Mouse (Mus musculus) kidney, postnatal 0 days (tissue): ENCODE results near the gene Gm36210. TPM values are rescaled to one million over a fixed set of nuclear protein-coding genes. Genes with fewer than 3 reads are reported as not detected.

Experiments
- ATAC-seq: fragments of 200-750 bp; cut with Nextera tagmentation; replicated peaks from 2 replicates; pipeline ENCODE4 v1.8.0; 2017; ENCODE audit warnings: low read depth, moderate number of reproducible peaks, moderate TSS enrichment, moderate library complexity; ENCODE audit not compliant: low FRiP score
- DNase-seq: peaks from one replicate; pipeline ENCODE4 v3.0.0-alpha.2; 2016; ENCODE audit warnings: low spot score
- H3K27ac ChIP-seq: fragments of 300-500 bp; sonication (generic); 2 replicates; pipeline ENCODE4 v1.5.1; 2014; ENCODE audit warnings: mild to moderate bottlenecking
- H3K27me3 ChIP-seq: fragments of 300-500 bp; sonication (generic); 2 replicates; pipeline ENCODE4 v1.6.1; 2014; ENCODE audit warnings: low read length, mixed read lengths; ENCODE audit not compliant: insufficient read depth
- H3K36me3 ChIP-seq: fragments of 300-500 bp; sonication (generic); 2 replicates; pipeline ENCODE4 v1.6.1; 2014; ENCODE audit warnings: low read length, mixed read lengths; ENCODE audit not compliant: insufficient read depth
- H3K4me1 ChIP-seq: fragments of 300-500 bp; sonication (generic); replicated peaks from 2 replicates; pipeline ENCODE4 v1.6.1; 2014; ENCODE audit warnings: antibody characterized with exemption, low read length, mixed read lengths; ENCODE audit not compliant: insufficient read depth
- H3K4me2 ChIP-seq: fragments of 300-500 bp; sonication (generic); 2 replicates; pipeline ENCODE4 v1.6.1; 2014; ENCODE audit warnings: mild to moderate bottlenecking, low read length, moderate library complexity, mixed read lengths
- H3K4me3 ChIP-seq: fragments of 300-500 bp; sonication (generic); replicated peaks from 2 replicates; pipeline ENCODE4 v1.5.1; 2014; ENCODE audit warnings: low read depth, low read length
- H3K9ac ChIP-seq: fragments of 300-500 bp; sonication (generic); 2 replicates; pipeline ENCODE4 v1.6.1; 2014; ENCODE audit warnings: low read depth, low read length
- H3K9me3 ChIP-seq: fragments of 300-500 bp; sonication (generic); replicated peaks from 2 replicates; pipeline ENCODE4 v1.6.1; 2016; ENCODE audit warnings: low read length, inconsistent platforms, mixed read lengths
- CTCF ChIP-seq: IDR thresholded peaks from 2 replicates; pipeline ENCODE4 v1.5.1; 2016; ENCODE audit warnings: antibody characterized with exemption, low read depth, mild to moderate bottlenecking, moderate library complexity
- WGBS: fragments of 180-500 bp; shearing (Covaris S2); extraction: QIAGEN DNeasy Blood & Tissue Kit; methylation state at CpG from one replicate; pipeline ENCODE4 v1.1.7; 2014; 5-methylcytosine and 5-hydroxymethylcytosine counted together
- polyA plus RNA-seq: library from polyadenylated mRNA; unstranded; fragments of >200 nt; fragmentation: Nextera tagmentation; extraction: Ambion mirVana; gene quantifications from 2 replicates; pipeline ENCODE4 v1.2.1, GENCODE M21; 2015

Gm36210 gene
- polyA plus RNA-seq, result not detected in 2 replicates

DNA sequence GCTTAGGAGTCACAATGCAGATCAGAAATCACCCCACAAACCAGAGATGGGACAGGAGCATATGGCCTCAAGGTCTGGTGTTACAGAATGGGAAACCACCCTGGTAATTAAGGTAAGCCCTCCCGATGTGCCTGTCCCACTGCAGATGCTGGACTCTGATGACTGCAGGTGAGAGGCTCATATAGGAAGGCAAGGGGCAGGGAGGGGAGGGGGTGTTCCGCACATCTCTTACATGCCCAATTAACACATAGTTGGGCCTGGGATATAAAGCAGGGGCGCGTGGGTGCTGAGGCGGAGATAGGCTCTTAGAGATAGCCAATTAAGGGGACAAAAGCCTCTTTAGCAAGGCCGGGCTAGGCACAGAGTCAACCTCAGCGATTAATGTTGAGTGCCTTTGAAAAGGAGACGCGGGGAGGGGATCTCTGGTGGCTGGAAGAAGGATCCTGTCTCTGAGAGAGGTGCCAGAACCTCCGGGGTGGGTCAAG lies at the start of gene Gm36210:
TSS of gene Gm36210 (minus strand) at position 51 of the 485 bp plus-strand sequence.
- Histone ChIP-seq H3K9ac (no peak within 1 kb of the TSS), H3K27ac (no peak within 1 kb of the TSS), H3K27me3 (no peaks in the 10 kb centered on the region), H3K4me3 (no peak within 1 kb of the TSS), H3K36me3 (no peaks in the 10 kb centered on the region), H3K4me2 (no peak within 1 kb of the TSS), H3K9me3 (no peaks in the 10 kb centered on the region), H3K4me1 (no peaks in the 10 kb centered on the region)
- no peak for TF ChIP-seq CTCF
- WGBS, result 43% methylated on average over 10 of the region's 10 CpGs
- DNase-seq, result no peak
- ATAC-seq, result no peak

DNA sequence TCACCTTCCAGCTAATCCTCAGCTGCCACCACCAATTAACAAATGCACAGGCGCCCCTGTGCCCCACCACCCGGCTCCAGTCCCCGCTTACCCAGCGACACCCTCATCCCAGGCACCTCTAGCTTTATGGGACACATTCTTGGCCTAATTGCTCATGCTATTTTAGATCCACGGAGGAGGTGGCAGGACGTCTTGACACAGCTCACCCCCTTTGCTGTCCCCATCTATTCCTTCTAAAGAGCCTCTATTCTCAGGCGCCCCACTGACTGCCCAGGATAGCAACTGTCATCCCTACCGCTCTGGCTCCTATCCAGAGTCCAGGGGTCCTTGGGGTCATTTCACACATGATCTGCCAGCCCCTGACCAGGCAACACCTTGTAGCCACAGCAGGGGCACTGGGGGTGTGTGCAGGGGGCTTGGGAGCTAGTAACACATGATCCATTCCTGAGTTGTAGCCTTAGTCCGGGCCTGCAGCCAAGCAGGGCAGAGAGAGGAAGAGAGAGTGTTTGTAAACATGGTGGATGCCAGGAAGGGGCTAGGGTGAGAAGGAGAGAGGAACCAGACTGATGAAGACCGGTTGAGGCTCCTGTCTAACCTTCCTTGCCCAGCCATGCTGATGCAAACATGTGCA lies 47.6 kb upstream of the Gm36210 start:
- DNase-seq, result no peak
- Histone ChIP-seq H3K4me3 (no peak overlapping the region), H3K27me3 (no peaks in the 10 kb centered on the region), H3K9me3 (no peaks in the 10 kb centered on the region), H3K9ac (no peak overlapping the region), H3K4me2 (no peak overlapping the region), H3K27ac (no peak overlapping the region), H3K36me3 (no peaks in the 10 kb centered on the region), H3K4me1 (no peaks in the 10 kb centered on the region)
- no peak for TF ChIP-seq CTCF
- 18% methylated on average over 10 of the region's 10 CpGs for WGBS
- ATAC-seq, result no peak; the same call in 1 of the 2 replicates

DNA sequence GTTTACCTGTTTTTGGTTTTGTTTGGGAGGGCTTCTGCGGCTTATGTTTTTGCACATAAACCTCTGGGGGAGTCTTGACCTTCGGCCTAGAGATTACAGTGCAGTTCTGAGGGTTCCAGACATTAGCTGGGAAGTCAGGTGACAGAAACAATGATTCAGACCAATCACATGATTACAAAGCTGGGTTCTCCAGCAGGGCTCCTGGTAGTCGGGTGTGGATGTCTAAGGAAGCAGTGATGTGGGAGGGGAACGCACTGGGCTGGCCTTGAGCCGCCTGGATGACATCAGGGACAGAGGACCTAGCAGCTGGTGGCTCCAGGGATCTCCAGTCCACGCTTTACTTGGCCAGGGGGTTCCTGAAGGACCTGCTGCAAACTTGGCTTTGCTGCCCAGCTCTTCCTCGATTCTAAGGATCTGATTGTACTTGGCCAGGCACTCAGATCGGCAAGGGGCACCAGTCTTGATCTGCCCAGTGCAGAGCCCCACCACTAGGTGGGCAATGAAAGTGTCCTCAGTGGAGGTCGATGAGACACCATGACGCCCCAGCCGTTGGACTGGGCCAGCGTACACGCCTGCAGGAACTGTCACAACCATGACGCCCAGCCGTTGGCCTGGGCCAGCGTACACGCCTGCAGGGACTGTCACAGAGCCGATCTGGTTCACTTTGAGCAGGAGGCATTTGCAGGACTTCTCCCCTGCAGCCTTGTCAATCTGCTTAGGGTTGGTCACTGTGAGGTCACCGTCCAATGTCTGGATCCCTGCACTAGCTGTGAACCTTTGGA lies 44.4 kb upstream of the Gm36210 start:
- H3K9me3 ChIP-seq, result no peaks in the 10 kb centered on the region
- H3K27ac ChIP-seq, result no peak overlapping the region
- no peaks in the 10 kb centered on the region for H3K4me1 ChIP-seq
- H3K9ac ChIP-seq, result no peak overlapping the region
- no peak overlapping the region for H3K4me3 ChIP-seq
- no peaks in the 10 kb centered on the region for H3K36me3 ChIP-seq
- no peaks in the 10 kb centered on the region for H3K27me3 ChIP-seq
- ATAC-seq, result no peak
- 82% methylated on average over 19 of the region's 19 CpGs for WGBS
- DNase-seq, result no peak
- H3K4me2 ChIP-seq, result no peak overlapping the region
- no peak for TF ChIP-seq CTCF

DNA sequence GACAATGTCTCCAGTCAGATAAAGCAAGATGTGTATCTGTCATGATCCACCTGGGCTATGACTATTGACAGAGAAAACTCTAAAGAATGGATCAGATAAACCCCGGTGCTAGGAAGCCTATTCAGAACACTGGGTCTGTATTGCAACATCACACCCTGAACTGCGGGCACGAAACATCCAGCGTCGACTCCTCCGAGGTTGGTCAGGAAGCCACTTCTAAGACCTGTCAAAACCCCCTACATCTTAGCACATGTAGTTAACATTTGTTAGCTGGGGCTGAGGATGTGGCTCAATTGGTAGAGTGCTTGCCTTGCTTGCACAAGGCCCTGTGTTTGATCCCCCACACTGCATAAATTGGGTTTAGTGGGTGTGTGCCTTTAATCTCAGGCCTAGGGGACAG lies 42.1 kb upstream of the Gm36210 start:
- no peaks in the 10 kb centered on the region for H3K9me3 ChIP-seq
- no peaks in the 10 kb centered on the region for H3K27me3 ChIP-seq
- TF ChIP-seq CTCF, result no peak
- no peaks in the 10 kb centered on the region for H3K36me3 ChIP-seq
- H3K27ac ChIP-seq, result no peak overlapping the region
- ATAC-seq, result no peak
- H3K4me1 ChIP-seq, result no peaks in the 10 kb centered on the region
- DNase-seq, result no peak
- H3K4me2 ChIP-seq, result no peak overlapping the region
- no peak overlapping the region for H3K9ac ChIP-seq
- H3K4me3 ChIP-seq, result no peak overlapping the region
- WGBS, result 61% methylated on average over 6 of the region's 6 CpGs

DNA sequence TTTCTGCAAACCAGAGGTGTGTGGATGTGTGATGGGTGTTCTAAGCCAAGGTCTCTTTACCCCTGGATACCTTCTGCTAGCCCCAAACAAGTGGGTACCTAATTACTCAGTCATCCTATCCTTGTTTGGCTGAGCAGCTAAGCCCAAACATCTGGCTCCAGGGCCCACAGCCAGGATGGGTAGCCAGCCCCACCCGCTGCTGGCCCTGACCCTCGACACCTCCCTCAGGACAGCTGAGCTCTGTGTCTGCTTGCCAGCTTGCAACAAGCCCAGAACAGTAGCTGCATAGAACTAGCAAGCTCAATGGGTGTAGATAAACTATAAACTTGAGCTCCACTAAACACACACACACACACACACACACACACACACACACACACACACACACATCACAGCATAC lies 41.5 kb upstream of the Gm36210 start:
- Histone ChIP-seq H3K9me3 (no peaks in the 10 kb centered on the region), H3K4me2 (no peak overlapping the region), H3K36me3 (no peaks in the 10 kb centered on the region), H3K9ac (no peak overlapping the region), H3K4me3 (no peak overlapping the region), H3K4me1 (no peaks in the 10 kb centered on the region), H3K27me3 (no peaks in the 10 kb centered on the region), H3K27ac (no peak overlapping the region)
- DNase-seq, result no peak
- WGBS, result 36% methylated on average over 2 of the region's 2 CpGs
- ATAC-seq, result no peak
- no peak for TF ChIP-seq CTCF

DNA sequence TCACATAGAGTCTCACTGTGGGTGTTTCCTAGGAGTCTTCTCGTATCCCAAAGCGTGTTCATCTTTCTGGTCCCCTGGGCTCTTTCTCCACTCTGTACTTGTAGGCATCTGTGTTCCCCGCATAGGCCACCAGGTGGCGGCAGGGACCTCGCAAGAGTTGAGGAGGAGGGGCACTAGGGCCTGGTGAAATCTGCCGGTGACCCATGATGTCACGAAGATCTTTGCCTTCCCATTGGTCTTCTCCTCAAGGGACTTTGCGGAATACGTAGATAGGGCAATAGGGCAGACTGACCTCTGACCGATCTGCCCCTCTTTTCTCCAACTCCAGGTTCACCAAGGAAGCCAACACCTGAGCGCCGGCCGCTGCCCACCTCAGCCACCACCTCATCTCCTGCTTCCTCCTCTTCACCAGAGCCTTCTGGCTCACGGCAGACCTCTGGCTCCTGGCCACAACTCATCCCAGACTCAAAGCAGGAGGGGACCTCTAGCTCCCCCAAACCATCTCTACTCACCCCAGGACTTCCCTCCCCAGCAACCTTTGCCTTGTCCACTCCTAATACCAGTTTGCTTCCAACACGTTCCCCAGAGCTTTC lies 37.0 kb upstream of the Gm36210 start:
- no peaks in the 10 kb centered on the region for H3K9me3 ChIP-seq
- H3K4me1 ChIP-seq, result no peaks in the 10 kb centered on the region
- H3K4me2 ChIP-seq, result peak overlapping the region; percentile 48
- H3K27me3 ChIP-seq, result no peaks in the 10 kb centered on the region
- H3K9ac ChIP-seq, result no peak overlapping the region
- ATAC-seq (peak; percentile 84), DNase-seq (peak; percentile 95)
- H3K36me3 ChIP-seq, result no peaks in the 10 kb centered on the region
- H3K4me3 ChIP-seq, result no peak overlapping the region
- no peak overlapping the region for H3K27ac ChIP-seq
- 18% methylated on average over 15 of the region's 15 CpGs for WGBS
- peak; percentile 99 for TF ChIP-seq CTCF
